Comparison of ENCODE assay signal across 8 mouse cellular contexts in genomic region chr15:95805022-95805471, GRCm38 (mm10). TPM values are rescaled to one million over a fixed set of nuclear protein-coding genes. Genes with fewer than 3 reads are reported as not detected.
DNase-seq lines count a peak whose midpoint lies in the region; ATAC-seq and TF ChIP-seq lines count a peak whose summit lies in the region.

No protein-coding gene starts in this region.

- H3K9ac ChIP-seq in heart, adult 2 months (ENCODE audit: low read depth, low read length) = no peak overlapping the region
- H3K9ac ChIP-seq in heart, embryonic 13.5 days = peak overlapping the region; percentile 59
- no peak overlapping the region for H3K9ac ChIP-seq in forebrain, embryonic 15.5 days (replicated peaks)

- no peak for TF ChIP-seq CTCF in heart, adult 2 months (IDR thresholded peaks at IDR 0.05)

- peaks cover 4% of the 10 kb centered on the region for H3K79me2 ChIP-seq in heart, adult 2 months (replicated peaks; ENCODE audit: control insufficient read depth, insufficient read depth, low read length)

- peak in 1 of 2 experiments; percentile 52 for DNase-seq in heart, adult 2 months
- DNase-seq in heart, postnatal 25 days (ENCODE audit: low spot score) = no peak
- peak; percentile 37 for DNase-seq in Muller cell, postnatal 12 days (ENCODE audit: inconsistent ontology term)
- DNase-seq in kidney, postnatal 4 days = peak; percentile 33 to 43
- DNase-seq in layer of hippocampus, adult 9-10 months (ENCODE audit: low spot score) = no peak
- no peak for DNase-seq in cerebellum, postnatal 10 days

- H3K4me2 ChIP-seq in heart, embryonic 13.5 days = 0 out of 2 replicates have a peak overlapping the region, but pooled peaks have one; percentile 13
- no peak overlapping the region for H3K4me2 ChIP-seq in forebrain, embryonic 15.5 days (replicated peaks)

- H3K27me3 ChIP-seq in heart, adult 2 months (ENCODE audit: control insufficient read depth, insufficient read depth, low read length) = no peaks in the 10 kb centered on the region
- H3K27me3 ChIP-seq in heart, embryonic 13.5 days (replicated peaks) = no peaks in the 10 kb centered on the region
- H3K27me3 ChIP-seq in forebrain, embryonic 15.5 days = no peaks in the 10 kb centered on the region

- peak overlapping the region; percentile 66 for H3K27ac ChIP-seq in heart, adult 2 months
- H3K27ac ChIP-seq in heart, embryonic 13.5 days (replicated peaks) = peak overlapping the region; percentile 84
- H3K27ac ChIP-seq in forebrain, embryonic 15.5 days (replicated peaks) = no peak overlapping the region

- H3K4me3 ChIP-seq in heart, adult 2 months = no peak overlapping the region
- no peak overlapping the region for H3K4me3 ChIP-seq in heart, embryonic 13.5 days
- no peak overlapping the region for H3K4me3 ChIP-seq in forebrain, embryonic 15.5 days

- no peak for TF ChIP-seq POLR2A in heart, adult 2 months (IDR thresholded peaks at IDR 0.05; ENCODE audit: insufficient read depth, low read depth, low read length)

- H3K4me1 ChIP-seq in heart, adult 2 months (ENCODE audit: control insufficient read depth, insufficient read depth, low read length) = peaks cover 22% of the 10 kb centered on the region
- H3K4me1 ChIP-seq in heart, embryonic 13.5 days = peaks cover 50% of the 10 kb centered on the region
- peaks cover 19% of the 10 kb centered on the region for H3K4me1 ChIP-seq in forebrain, embryonic 15.5 days

- intact Hi-C loops in heart, adult 2 months (cut with DNase I) = no loop called here
- intact Hi-C loops in heart, postnatal 25 days (cut with DNase I) = no loop called here

- 33% methylated on average over 5 of the region's 5 CpGs for WGBS in heart, adult 2 months
- 24% methylated on average over 5 of the region's 5 CpGs for WGBS in heart, embryonic 13.5 days
- WGBS in forebrain, embryonic 15.5 days = 71% methylated on average over 5 of the region's 5 CpGs

- TF ChIP-seq EP300 in heart, adult 2 months (IDR thresholded peaks at IDR 0.05; ENCODE audit: insufficient read depth, low read depth, low read length) = 0 out of 2 replicates have a peak, but pooled peaks have one; percentile 20

- no peaks in the 10 kb centered on the region for H3K9me3 ChIP-seq in heart, embryonic 13.5 days
- H3K9me3 ChIP-seq in forebrain, embryonic 15.5 days = no peaks in the 10 kb centered on the region

- ATAC-seq in heart, embryonic 13.5 days (ENCODE audit: extremely low read depth, insufficient number of reproducible peaks, low FRiP score, low TSS enrichment) = peak; percentile 53; the same call in 1 of the 2 replicates
- ATAC-seq in forebrain, embryonic 15.5 days (replicated peaks) = no peak

- peaks cover under 1% of the 10 kb centered on the region; the same call in 1 of the 2 replicates for H3K36me3 ChIP-seq in heart, adult 2 months (ENCODE audit: control insufficient read depth, insufficient read depth, low read length)
- H3K36me3 ChIP-seq in heart, embryonic 13.5 days = peaks cover 5% of the 10 kb centered on the region; the same call in 1 of the 2 replicates
- no peaks in the 10 kb centered on the region for H3K36me3 ChIP-seq in forebrain, embryonic 15.5 days

RNA-seq across cellular contexts. Expression of gene Ano6, which starts 14.4 kb away (rescaled TPM):
- 10 to 100 TPM; 17.3 to 19.6 TPM for total RNA-seq in heart, adult 2 months (2021)
- 14.1 and 22.5 TPM in 2 replicates for polyA plus RNA-seq in heart, adult 2 months (2012; rRNA removed)
- 10 to 100 TPM; 21.1 to 25.9 TPM for total RNA-seq in heart, postnatal 25 days (2021)
- 28.8 and 31.0 TPM in 2 replicates for polyA plus RNA-seq in heart, embryonic 13.5 days (2015; fragmentation: Nextera tagmentation; extraction: Ambion mirVana)
- polyA plus RNA-seq in forebrain, embryonic 15.5 days (2015; fragmentation: Nextera tagmentation; extraction: Ambion mirVana) = 22.1 and 22.4 TPM in 2 replicates

Comparison
In these comparisons a context has a peak if more than half of its experiments do, and no peak if none do; other contexts are left out.
1. DNase-seq: peak in Muller cell, postnatal 12 days (single experiment) and kidney, postnatal 4 days (2 of 2); none in heart, postnatal 25 days (single experiment), layer of hippocampus, adult 9-10 months (single experiment) and cerebellum, postnatal 10 days (0 of 2).